Mouse (Mus musculus): Measurements from ENCODE around the gene Ap5s1.
A peak's percentile ranks its signal among the peaks of the same experiment; 100 is the strongest.

GRCm38 (mm10) chr2:131174700-131175099 lies 32.2 kb upstream of the Ap5s1 start:
- TF ChIP-seq CTCF (IDR thresholded peaks at IDR 0.05) (no peak), POLR2A (IDR thresholded peaks at IDR 0.05; ENCODE audit: insufficient read depth, low read depth, low read length) (peak; percentile 67), EP300 (IDR thresholded peaks at IDR 0.05; ENCODE audit: insufficient read depth, low read depth, low read length) (no peak)

Data from heart, adult 2 months (tissue).